Mouse (Mus musculus): ENCODE data around the gene Slc24a3. TPM values are rescaled to one million over a fixed set of nuclear protein-coding genes. Genes with fewer than 3 reads are reported as not detected.

The Slc24a3 gene
- 18.1 and 19.1 TPM in 2 replicates for polyA plus RNA-seq (2012; rRNA removed)

GRCm38 (mm10) chr2:145167664-145168360, at the start of gene Slc24a3:
Gene Slc24a3 (plus strand): TSS chr2:145167754.

GRCm38 (mm10) chr2:145675142-145675755, 507.7 kb downstream of the Slc24a3 start, which contains the start of gene Rin2:
Gene Rin2 (plus strand): TSS chr2:145675215.

Measured in colon, adult 2 months (tissue).